Mouse (Mus musculus): Measurements from ENCODE around the gene Smarca1. TPM values are rescaled to one million over a fixed set of nuclear protein-coding genes. Genes with fewer than 3 reads are reported as not detected.

The Smarca1 gene
- total RNA-seq, 2 experiments from 2014 or later = 47.4 to 61.0 TPM

DNA sequence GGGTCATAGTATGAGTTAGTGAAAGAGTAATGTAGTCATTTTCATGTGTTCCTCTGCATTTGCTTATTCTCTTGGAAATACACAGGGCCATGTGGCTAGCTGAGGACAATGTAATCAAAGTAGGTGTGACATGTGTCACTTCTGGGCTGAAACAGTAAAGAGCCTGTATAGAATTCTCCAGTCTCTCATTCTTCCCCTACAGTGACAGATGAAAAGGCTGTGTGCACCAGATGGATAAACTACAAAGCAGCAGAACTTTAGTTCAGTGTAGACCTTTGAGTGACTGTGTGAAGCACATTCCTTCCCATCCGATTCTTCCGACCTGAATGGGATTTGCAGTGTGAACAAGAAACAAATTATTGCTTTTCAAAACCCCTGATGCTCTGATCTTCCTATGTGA lies 84.1 kb downstream of the Smarca1 start:
- DNase-seq (ENCODE audit: low spot score in 2 of 2) = no peak

- no peak for DNase-seq (ENCODE audit: low spot score in 2 of 2)
Observed at GRCm38 (mm10) chrX:47764440-47764839, 128.3 kb downstream of the Smarca1 start.

GRCm38 (mm10) chrX:47760212-47760611 lies 132.6 kb downstream of the Smarca1 start:
- DNase-seq (ENCODE audit: low spot score in 2 of 2) = no peak

Other genes with a start within 250 kb of the Smarca1 start
- 10 to 100 TPM; 68.0 to 74.1 TPM for gene Ocrl, start 19.4 kb upstream of the Smarca1 start, total RNA-seq (2021)
- gene Apln, start 141.9 kb upstream of the Smarca1 start, total RNA-seq (2021) = 1 to 10 TPM; 9.4 to 10.0 TPM
- 1 to 10 TPM; 1.5 to 7.1 TPM for gene Xpnpep2, start 215.8 kb upstream of the Smarca1 start, total RNA-seq (2021)